In genomic region chr5:44238201-44238600, GRCm38 (mm10) we compare ENCODE assay signal across 23 mouse cellular contexts.
"Had no signal": no experiment of that assay in that cellular context is flagged by ENCODE, and none has a peak within 500 bp of the region (broad histone marks: within the 10 kb centered on the region; RNA-seq: fewer than 3 reads in every experiment).

No protein-coding gene starts in this region.

- H3K4me1 ChIP-seq: kidney, embryonic 15.5 days; limb, embryonic 10.5 days; limb, embryonic 13.5 days; lung, embryonic 15.5 days; neural tube, embryonic 12.5 days; neural tube, embryonic 15.5 days; stomach, embryonic 15.5 days had no signal

- H3K9ac ChIP-seq: kidney, embryonic 15.5 days; limb, embryonic 13.5 days; liver, embryonic 12.5 days; liver, embryonic 15.5 days; lung, embryonic 15.5 days; neural tube, embryonic 12.5 days; neural tube, embryonic 15.5 days; stomach, embryonic 15.5 days had no signal

- H3K27ac ChIP-seq: kidney, embryonic 15.5 days; limb, embryonic 10.5 days; limb, embryonic 13.5 days; liver, embryonic 12.5 days; liver, embryonic 15.5 days; lung, embryonic 15.5 days; neural tube, embryonic 12.5 days; neural tube, embryonic 15.5 days; stomach, embryonic 15.5 days had no signal

- H3K9me3 ChIP-seq: kidney, embryonic 15.5 days; limb, embryonic 10.5 days; limb, embryonic 13.5 days; liver, embryonic 12.5 days; liver, embryonic 15.5 days; lung, embryonic 15.5 days; neural tube, embryonic 12.5 days; neural tube, embryonic 15.5 days; stomach, embryonic 15.5 days had no signal

- H3K4me2 ChIP-seq: kidney, embryonic 15.5 days; limb, embryonic 13.5 days; liver, embryonic 12.5 days; lung, embryonic 15.5 days; midbrain, embryonic 11.5 days; neural tube, embryonic 12.5 days; neural tube, embryonic 15.5 days; stomach, embryonic 15.5 days had no signal

- H3K36me3 ChIP-seq: limb, embryonic 13.5 days; liver, embryonic 15.5 days; lung, embryonic 15.5 days; neural tube, embryonic 12.5 days; neural tube, embryonic 15.5 days; stomach, embryonic 15.5 days had no signal

- H3K4me3 ChIP-seq: kidney, embryonic 15.5 days; limb, embryonic 10.5 days; limb, embryonic 13.5 days; liver, embryonic 12.5 days; liver, embryonic 15.5 days; lung, embryonic 15.5 days; neural tube, embryonic 12.5 days; neural tube, embryonic 15.5 days; stomach, embryonic 15.5 days had no signal

- DNase-seq: kidney, adult 18-20 months; kidney, postnatal 10 days; kidney, postnatal 36 days; liver; lung, adult 18-20 months; lung, postnatal 10 days; lung, postnatal 4 days; midbrain, embryonic 14.5 days; retina, postnatal 1 day; right cerebral cortex, postnatal 25 days; spleen, adult 18-20 months; thymus, adult 18-20 months; thymus, postnatal 36 days had no signal

- H3K27me3 ChIP-seq: kidney, embryonic 15.5 days; limb, embryonic 13.5 days; liver, embryonic 15.5 days; lung, embryonic 15.5 days; neural tube, embryonic 12.5 days; neural tube, embryonic 15.5 days; stomach, embryonic 15.5 days had no signal
